Mouse (Mus musculus): ENCODE results near the gene Lsm10. TPM values are rescaled to one million over a fixed set of nuclear protein-coding genes. Genes with fewer than 3 reads are reported as not detected.
"Not testable (repeated sequence)": the region's sequence is repeated elsewhere in the genome, so short reads cannot be mapped to it uniquely, and the experiment has no call there.

The Lsm10 gene
- total RNA-seq, 4 experiments from 2014 or later: 8.8 to 10.9 (median 9.4) TPM

DNA sequence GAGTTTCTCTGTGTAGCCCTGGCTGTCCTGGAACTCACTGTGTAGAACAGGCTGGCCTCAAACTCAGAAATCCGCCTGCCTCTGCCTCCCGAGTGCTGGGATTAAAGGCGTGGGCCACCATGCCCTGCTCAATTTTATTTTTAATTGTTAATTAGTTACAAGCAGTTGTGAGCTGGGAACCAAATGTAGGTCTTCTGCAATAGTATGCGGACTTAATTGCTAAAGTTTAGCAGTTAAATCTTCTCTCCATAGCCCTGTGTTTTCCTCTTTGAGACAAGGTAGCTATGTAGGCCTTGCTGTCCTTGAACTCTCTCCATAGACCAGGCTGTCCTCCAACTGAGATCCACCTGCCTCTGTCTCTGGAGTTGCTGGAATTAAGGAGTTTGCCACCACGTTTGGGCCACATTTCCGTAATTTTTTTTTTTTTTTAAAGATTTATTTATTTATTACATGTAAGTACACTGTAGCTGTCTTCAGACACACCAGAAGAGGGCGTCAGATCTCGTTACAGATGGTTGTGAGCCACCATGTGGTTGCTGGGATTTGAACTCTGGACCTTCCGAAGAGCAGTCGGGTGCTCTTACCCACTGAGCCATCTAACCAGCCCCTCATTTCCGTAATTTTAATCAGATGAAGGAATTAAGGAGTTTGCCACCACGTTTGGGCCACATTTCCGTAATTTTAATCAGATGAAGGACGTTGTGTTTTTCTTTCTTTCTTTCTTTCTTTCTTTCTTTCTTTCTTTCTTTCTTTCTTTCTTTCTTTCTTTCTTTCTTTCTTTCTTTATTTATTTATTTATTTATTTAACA lies 597 bp upstream of the Lsm10 start:
- DNase-seq (ENCODE audit: low spot score in 2 of 2): not testable (repeated sequence)

DNA sequence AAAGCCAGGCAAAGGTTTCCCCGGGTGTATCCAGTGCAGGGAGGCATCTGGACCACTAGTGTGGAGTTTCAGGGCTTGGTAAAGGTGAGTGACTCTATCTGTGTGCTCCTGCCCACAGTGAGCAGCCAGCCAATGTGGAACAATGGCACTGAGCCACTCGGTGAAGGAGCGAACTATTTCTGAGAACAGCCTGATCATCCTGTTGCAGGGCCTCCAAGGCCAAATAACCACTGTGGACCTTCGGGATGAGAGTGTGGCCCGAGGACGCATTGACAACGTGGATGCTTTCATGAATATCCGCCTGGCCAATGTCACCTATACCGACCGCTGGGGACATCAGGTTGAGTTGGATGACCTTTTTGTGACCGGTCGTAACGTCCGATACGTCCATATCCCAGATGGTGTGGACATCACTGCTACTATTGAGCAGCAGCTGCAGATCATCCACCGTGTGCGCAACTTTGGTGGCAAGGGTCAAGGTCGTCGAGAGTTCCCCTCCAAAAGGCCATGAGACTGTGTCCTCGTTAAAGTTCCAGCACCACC lies 1.4 kb downstream of the Lsm10 start:
- DNase-seq (ENCODE audit: low spot score in 2 of 2): no peak

DNA sequence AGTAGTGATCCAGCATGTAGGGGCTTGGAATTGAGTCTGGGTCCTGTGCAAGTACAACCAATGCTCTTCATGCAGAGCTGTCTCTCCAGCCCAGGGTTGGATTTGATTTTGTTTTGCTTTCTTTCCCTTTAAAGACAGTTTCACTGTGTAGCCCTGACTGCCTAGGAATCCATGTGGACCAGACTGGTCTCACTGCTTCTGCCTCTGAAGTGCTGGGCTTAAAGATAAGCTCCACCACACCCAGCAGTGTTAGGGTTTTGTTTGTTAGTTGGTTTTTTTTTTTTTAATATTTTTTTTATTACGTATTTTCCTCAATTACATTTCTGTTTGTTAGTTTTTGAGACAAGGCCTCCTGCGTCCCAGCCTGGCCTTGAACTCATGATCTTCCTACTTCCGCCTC lies 2.9 kb downstream of the Lsm10 start:
- DNase-seq (ENCODE audit: low spot score in 2 of 2): no peak

DNA sequence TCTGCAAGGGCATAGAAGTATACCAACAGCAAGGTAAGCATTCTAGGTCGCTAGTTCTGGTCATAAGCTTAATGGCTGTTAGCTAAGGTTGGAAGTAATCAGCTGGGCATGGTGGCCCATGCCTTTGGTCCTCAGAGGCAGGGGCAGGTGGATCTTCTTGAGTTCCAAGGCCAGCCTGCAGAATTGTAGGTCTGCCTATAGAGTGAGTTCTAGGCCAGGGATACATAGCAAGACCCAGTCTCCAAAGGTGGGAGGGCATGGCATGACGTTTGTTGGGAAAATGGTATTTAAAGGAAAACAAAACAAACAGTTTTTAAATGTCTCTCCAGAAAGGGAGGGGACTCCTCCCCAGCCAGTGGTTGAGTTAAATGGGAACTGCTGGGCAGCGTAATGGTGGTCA lies 4.3 kb downstream of the Lsm10 start:
- DNase-seq (ENCODE audit: low spot score in 2 of 2): no peak

DNA sequence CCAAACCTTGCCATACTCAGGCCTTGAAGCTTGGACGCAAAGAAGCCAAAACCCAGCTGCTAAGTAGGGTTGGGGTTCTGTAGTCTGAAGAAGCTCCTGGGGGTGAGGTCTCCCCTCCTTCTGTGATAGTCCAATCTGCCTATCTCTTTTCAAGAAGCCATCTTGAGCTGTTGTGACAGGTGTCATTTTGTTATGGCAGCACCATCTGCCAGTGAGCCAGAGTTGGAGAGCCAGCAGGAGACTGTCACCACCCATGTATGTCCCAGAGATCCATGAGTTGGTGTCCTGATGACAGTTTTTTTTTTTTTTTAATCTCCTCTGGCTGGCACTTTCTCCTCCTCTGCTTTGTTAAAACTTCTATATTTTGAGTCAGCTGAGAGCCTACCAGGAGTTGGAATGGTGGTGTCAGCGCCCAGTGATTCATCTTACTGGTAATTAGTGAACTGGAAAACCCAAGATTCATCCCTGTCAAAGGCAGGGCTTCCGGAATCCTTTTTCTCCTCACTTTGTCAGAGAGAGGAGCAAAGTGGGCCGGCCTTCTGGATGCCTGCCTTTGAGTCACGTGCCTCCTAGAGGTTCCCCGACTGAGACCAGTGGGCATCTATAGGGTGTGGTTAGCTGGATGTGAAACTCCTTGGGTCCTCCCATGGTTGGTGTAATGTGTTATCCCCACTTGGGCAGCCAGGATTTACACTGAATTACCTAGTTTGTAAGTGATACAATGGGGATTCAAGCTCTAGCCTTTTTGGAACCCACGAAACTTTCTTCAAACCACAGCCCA lies 5.8 kb downstream of the Lsm10 start:
- DNase-seq (ENCODE audit: low spot score in 2 of 2): peak in 1 of 2 experiments; percentile 33

DNA sequence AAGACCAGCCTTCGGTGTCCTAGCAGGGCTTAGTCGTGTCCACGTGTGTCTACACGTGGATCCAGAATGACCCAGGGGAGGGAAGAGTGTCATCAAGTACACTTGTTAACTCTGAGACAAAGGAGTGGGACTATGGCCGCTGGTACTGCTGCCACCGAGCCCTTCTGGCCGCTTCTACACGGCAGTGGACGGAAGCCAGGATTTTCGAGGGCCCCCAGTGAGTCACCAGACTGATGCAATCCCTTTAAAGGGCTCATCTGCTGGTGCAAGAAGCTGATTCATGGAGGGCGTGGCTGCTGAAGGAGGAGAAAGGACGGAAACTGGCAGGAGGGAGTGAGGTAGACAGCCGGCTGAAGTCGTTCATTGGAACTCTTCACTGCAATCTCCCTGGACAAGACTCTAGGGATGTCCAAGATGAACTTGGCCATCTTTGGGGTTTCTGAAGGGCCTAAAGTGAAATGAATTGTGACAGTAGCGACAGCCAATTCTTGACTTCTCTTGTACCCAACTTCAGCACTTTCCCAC lies 6.7 kb downstream of the Lsm10 start:
- peak; percentile 86 to 91 for DNase-seq (ENCODE audit: low spot score in 2 of 2)

DNA sequence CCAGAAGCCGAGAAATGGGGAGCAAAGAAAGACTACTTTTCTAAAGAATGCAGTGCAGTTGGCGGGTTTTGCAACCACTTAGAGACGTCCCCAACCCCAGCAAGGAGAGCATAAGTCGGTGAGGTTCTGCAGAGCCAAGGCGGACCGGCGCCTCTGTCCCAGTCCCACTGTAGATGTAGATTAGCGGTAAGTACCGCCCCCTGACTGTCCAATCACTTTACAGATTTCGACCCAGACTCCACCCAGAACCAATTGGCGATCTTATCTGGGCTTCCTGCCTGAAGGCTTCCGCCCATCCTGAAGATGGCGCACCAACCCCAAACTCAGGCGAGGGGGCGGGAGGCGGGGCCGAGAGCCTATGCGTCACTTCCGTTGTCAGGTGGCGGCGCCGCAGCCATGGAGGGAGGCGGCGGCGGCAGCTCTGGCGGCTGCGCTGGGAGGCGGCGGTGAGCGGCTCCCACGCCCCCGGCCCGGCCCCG lies 7.2 kb downstream of the Lsm10 start, which contains the start of gene Stk40:
Gene Stk40, plus strand, starts transcription at position 368 of the 479 bp plus-strand sequence.
- peak; percentile 90 to 93 for DNase-seq (ENCODE audit: low spot score in 2 of 2)

DNA sequence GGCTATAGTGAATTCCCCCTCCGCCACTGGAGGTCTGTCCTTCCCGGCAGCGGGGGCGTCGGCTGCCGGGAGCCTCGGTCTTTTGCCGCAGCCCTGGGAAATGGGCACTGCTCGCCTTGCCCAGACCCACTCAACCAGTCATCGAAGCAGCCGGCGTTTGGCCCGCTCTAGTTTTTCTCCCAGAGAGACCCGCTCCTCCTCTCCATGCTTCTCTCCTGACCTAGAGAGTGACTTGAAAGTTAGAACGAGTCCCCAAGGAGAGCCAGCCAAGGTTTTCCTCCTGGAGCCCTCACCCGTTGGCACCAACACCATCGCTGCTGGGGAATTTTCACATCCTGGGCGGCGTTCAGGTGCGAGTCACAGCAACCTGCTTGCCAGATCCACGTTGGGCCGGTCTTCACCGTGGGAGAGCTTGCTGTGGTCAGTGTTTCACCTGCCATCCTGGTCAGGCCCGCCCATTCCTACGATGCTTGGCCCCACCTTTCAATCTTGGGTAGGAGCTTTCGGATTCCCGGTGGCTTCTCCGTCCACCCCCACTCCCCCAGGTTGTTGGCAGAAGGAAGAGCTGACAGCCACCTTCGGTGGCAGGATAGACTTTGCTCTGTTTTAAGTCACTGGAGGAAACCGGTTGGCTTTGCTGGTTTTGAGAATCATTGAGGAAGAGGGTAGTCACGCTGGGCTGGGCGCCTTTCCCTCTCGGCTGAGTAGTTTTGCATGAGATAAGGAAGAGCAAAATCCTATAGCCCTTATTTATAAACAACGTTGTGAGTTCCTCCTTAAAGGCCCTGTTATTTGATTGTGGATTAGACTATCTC lies 8.0 kb downstream of the Lsm10 start:
- no peak for DNase-seq (ENCODE audit: low spot score in 2 of 2)

DNA sequence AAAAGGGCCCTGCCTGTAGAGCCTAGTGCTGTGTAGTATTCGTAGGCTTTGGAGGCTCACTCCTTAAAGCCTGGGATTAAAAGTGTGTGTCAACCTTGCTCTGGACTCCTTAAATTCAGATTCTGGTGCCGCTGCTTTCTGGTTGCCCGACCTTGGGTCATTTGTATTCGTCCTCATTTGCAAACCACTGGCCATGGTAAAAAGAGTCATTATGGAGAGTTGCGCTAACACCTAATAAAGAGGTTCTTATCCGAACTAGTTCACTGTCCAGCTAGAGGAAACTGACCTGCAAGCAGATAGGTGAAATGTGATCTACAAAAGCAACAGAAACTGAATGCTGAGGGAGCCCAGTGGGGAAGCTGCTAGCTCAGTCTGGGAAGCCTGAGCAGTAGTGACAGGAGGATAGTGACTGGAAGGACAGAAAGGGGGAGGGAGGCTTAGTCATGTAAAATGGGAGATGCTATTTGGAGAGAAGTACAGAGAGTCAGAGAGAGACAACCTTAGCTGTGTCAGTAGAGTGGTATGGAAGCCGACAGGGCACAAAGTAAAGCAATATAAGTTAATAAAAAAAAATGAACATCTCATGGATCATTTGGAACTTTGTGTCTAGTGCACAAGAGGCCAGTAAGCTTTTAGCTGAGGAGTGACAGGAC lies 8.8 kb downstream of the Lsm10 start:
- no peak for DNase-seq (ENCODE audit: low spot score in 2 of 2)

DNA sequence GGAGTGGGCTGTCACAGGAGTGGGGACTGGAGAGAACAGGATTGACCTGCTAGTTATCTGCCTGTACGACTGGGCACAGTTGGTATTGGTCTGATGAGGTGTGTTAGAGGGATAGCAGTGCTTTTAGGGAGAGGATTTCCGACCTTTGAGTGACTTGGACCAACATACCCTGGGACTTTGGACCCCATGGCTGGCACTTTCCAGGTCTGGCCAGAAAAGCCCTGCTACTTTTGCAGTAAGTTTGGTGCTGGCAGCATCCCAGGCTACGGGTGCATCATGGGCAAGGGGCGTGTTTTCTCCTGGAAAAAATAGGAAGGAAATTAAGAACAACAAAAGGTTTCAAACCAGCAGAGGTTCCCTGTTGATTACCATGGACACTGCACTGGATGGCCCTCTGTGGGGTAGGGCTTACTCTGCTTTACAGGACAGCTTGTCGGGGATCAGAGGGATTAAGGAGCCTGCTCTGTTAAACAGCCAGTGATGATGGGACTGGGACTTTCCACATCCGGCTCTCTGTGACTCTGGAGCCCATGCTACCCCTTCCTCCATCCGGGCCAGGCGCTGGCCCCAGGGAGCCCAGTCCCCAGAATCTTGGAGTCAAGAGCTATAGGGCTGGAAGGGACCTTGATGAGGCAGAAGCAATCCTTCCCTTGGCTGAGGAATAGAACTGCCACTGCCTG lies 11.8 kb downstream of the Lsm10 start:
- no peak for DNase-seq (ENCODE audit: low spot score in 2 of 2)

DNA sequence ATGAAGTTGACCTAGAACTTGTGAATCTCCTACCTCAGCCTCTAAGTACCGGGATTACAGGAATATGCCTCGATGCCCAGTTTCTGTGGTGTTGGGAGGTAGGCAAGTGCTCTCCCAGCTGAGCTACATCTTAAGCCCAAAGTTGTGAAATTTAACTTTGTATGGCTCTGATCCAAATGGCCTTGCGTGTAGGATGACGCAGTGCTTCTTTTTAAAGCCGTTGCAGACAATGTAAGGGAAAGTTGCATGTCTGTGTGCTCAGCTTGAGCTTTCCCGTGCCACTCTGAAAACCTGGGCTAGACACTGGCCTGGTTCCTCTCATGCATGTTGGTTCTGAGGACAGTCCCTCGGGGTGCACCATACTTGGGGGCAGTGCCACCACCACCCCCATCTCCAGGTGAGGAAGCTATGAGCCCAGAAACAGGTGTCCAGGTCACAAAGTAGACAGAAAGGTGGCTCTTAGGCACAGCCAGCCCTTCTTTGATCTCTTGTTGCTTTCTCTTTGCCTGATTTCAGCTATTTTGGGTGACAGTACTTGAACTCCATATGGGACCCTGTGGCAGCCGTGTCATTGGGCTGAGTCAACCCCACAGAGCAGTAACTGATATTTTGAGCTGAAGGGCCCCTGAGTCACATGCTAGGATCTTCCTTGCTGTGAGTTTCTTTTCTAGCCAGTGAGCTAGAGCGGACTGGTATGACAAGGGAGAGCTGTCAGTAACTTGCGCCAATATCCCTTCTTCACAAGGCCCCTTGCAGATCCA lies 13.4 kb downstream of the Lsm10 start:
- no peak for DNase-seq (ENCODE audit: low spot score in 2 of 2)

DNA sequence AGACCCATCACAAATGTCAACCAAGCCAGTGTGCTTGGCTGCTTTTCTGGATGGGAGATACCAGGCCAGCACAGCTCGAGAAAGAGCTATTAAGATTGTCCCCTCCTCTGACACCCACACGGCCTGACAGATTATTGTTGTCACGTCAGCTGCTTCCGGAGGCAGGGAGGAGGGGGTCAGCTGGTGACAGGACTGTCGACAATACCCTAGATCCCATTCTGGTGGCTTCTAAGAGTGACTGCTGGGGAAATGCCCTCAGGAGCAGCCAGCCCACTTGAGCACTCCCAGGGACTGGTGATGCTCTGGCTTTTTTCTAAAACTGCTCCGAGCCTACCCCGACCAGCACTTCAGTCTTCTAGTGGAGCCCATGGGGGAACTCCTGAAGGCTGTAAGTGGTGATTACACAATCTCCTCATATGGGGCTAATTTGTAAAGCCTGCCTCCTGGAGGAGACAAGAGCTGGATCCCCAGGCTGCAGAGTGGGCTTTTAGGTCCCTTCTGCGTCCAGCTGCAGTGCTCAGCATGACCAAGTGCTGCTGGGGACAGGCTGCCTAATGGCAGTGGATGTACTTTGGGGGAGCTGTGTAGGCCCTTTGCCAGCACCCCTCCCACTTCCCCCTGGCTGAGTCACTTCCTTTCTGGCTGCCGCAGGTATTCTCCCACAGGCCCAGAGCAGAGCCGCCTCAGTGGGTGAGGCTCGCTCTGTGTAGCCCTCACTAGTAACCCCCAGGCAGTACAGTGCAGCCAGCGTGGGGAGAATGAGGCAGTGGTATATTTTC lies 14.1 kb downstream of the Lsm10 start:
- peak; percentile 81 to 84 for DNase-seq (ENCODE audit: low spot score in 2 of 2)

DNA sequence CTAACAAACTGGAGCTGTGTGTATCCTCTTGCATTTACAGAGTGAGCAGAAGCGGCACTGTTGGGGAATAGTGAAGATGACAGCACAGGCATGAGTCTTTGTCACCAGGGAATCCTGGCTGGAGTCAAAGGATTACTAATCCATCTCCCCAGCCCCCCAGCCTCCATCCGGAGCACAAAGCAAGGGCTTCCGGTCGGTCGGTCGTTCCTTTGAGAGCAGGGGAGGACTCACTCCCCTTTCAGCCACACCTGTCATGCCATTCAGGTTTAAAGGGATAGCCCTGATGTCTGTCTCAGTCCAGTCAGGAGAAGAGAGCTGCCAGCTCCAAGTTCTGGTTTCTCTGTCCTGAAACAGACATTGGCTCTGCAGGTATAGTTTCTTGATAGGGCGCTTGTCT lies 14.7 kb downstream of the Lsm10 start:
- no peak for DNase-seq (ENCODE audit: low spot score in 2 of 2)

DNA sequence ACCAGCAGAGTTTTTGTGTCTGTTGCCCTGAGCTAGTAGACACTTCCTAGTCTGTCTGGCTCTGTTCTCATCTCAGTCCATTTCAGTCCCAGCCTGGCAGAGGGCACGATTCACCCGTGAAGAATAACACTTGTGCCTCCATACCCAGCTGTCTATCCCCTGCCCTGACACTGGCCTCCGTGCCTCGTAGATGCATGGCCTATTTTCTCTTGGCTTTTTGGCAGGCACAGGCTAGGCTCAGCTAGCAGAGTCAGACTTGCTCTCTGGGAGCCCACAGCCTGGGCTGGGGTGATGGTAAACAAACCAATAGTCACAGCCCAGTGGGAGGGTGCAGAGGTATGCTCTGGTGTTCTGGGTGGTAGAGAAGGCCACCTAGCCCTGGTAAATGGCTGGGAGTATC lies 16.8 kb downstream of the Lsm10 start:
- DNase-seq (ENCODE audit: low spot score in 2 of 2): peak; percentile 65 to 69

DNA sequence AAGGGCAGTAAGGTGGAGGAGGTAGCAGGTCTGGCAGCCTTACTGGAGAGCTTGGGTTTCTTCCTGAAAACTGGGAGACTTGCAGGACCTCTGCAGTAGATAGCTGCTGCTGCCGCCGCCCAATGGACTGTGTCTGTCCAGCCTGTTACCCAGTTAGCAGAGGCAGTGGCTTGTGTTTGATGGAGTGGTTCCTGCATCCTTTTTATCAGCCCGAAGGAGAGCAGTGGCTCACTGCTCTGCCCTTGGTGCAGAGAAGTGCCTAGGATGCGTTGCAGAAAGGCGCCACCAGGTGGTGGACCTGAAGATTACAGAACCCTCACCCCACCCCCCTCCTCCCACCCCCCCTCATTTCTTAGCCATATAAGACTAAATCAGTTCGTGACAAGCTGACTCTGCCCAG lies 17.5 kb downstream of the Lsm10 start:
- peak in 1 of 2 experiments; percentile 66 for DNase-seq (ENCODE audit: low spot score in 2 of 2)

DNA sequence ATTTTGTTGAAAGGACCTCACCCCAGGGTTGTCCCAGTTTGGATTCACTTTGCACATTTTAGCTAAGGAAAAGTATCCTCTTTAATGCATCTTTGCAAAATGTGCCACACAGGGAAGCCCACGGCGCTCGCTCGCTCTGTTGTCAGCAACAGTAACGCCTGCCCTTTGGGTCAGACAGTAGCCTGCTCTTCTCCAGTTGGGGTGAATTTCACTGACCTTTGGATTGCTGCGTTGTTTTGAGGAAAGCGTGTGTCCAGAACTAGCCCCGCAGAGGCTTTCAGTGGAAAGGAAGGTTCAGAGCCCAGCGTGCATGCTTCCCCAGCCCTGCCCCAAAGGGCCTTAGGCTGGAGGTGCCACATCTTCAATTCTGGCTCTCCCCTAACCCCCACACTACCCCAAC lies 19.0 kb downstream of the Lsm10 start:
- no peak for DNase-seq (ENCODE audit: low spot score in 2 of 2)

DNA sequence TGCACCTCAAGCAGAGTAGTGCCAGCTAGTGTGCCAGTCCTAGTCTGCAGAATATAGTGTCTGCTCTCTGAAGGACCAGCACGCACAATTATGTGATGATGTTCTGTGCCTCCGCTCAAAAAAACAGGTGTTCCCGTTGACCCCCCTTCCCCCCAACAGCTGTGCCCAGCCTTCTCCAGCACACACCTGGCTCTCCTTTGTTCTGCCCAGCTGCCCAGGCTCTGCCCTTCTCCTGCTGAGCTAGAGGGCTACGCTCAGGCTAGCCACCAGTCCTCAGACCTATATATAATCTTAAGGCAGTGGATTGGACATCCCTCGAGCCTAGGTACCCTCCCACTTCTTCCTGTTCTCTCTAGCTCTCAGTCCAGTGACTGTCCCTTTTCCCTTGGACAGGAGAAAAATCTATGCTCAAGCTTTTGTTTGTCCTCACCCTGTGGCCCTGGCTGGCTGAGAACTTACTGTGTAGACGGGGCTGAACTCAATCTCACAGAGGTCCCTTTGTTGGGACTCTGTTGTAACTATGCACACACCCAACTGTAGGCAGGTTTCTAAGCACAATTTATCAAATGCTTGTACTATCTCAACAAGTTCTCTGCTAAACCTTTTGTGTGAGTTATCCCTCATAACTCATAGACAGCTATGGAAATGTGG lies 19.6 kb downstream of the Lsm10 start:
- DNase-seq (ENCODE audit: low spot score in 2 of 2): no peak

DNA sequence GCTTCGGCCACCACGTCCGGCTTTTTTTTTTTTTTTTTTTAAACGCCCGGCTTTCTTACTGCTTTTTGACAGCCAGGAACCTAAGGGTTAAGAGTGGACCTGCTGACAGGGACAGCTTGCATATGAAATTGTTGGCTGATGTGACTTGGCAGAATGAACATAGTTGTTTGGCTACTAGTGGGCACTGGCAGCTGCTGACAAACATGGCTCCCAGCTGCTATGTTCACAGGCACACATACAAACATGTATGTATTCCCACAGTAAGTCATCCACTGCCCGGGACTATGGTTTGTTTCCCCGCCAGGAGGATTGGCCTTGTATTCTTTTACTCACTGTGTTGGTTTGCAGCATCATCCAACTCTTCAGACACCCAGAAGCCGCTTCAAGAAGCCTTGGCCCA lies 20.7 kb downstream of the Lsm10 start:
- no peak for DNase-seq (ENCODE audit: low spot score in 2 of 2)

Data from gastrocnemius, adult 8-10 months (tissue).